Mouse (Mus musculus) forebrain, embryonic 11.5 days (tissue): ENCODE results near the gene Ick. TPM values are rescaled to one million over a fixed set of nuclear protein-coding genes. Genes with fewer than 3 reads are reported as not detected.

Source experiments
- ATAC-seq: fragments of 200-750 bp; cut with Nextera tagmentation; replicated peaks from 2 replicates; pipeline ENCODE4 v1.8.0; 2017; ENCODE audit warnings: moderate TSS enrichment; ENCODE audit not compliant: low FRiP score
- DNase-seq: peaks from one replicate; pipeline ENCODE4 v3.0.0-alpha.2; 2017; ENCODE audit warnings: low spot score
- H3K27ac ChIP-seq: fragments of 300-500 bp; sonication (generic); 2 replicates; pipeline ENCODE4 v1.5.1; 2014; ENCODE audit warnings: low read depth, low read length
- H3K27me3 ChIP-seq: fragments of 300-500 bp; sonication (generic); 2 replicates; pipeline ENCODE4 v1.6.1; 2014; ENCODE audit warnings: mild to moderate bottlenecking, low read length, mixed read lengths; ENCODE audit not compliant: control insufficient read depth, insufficient read depth
- H3K36me3 ChIP-seq: fragments of 300-500 bp; sonication (generic); 2 replicates; pipeline ENCODE4 v1.6.1; 2014; ENCODE audit warnings: mild to moderate bottlenecking, low read length, moderate library complexity, mixed read lengths; ENCODE audit not compliant: control insufficient read depth, insufficient read depth
- H3K4me1 ChIP-seq: fragments of 300-500 bp; sonication (generic); replicated peaks from 2 replicates; pipeline ENCODE4 v1.6.1; 2014; ENCODE audit warnings: low read length, mixed read lengths; ENCODE audit not compliant: control insufficient read depth, insufficient read depth
- H3K4me2 ChIP-seq: fragments of 300-500 bp; sonication (generic); 2 replicates; pipeline ENCODE4 v1.6.1; 2014; ENCODE audit warnings: low read depth, mild to moderate bottlenecking, low read length, moderate library complexity, mixed read lengths; ENCODE audit not compliant: severe bottlenecking
- H3K4me3 ChIP-seq: fragments of 300-500 bp; sonication (generic); 2 replicates; pipeline ENCODE4 v1.5.1; 2014; ENCODE audit warnings: low read depth, low read length
- H3K9ac ChIP-seq: fragments of 300-500 bp; sonication (generic); 2 replicates; pipeline ENCODE4 v1.6.1; 2014; ENCODE audit warnings: low read length
- H3K9me3 ChIP-seq: fragments of 300-500 bp; sonication (generic); 2 replicates; pipeline ENCODE4 v1.6.1; 2016; ENCODE audit warnings: low read length, mixed read lengths; ENCODE audit not compliant: control insufficient read depth
- WGBS: fragments of 180-500 bp; shearing (Covaris S2); extraction: QIAGEN DNeasy Blood & Tissue Kit; methylation state at CpG from one replicate; pipeline ENCODE4 v1.1.7; 2014; 5-methylcytosine and 5-hydroxymethylcytosine counted together
- polyA plus RNA-seq: library from polyadenylated mRNA; unstranded; fragments of >200 nt; fragmentation: Nextera tagmentation; extraction: Ambion mirVana; gene quantifications from 2 replicates; pipeline ENCODE4 v1.2.1, GENCODE M21; 2014

Ick gene
- polyA plus RNA-seq, 1 experiment from 2014 or later = 35.0 TPM

GRCm38 (mm10) chr9:78078240-78078639 lies 30.8 kb upstream of the Ick start:
- Histone ChIP-seq H3K9ac (no peak overlapping the region), H3K9me3 (no peaks in the 10 kb centered on the region), H3K4me1 (no peaks in the 10 kb centered on the region), H3K36me3 (no peaks in the 10 kb centered on the region), H3K4me2 (no peak overlapping the region), H3K27me3 (no peaks in the 10 kb centered on the region), H3K4me3 (no peak overlapping the region), H3K27ac (no peak overlapping the region)
- DNase-seq (no peak), ATAC-seq (no peak)
- 42% methylated on average over 2 of the region's 2 CpGs for WGBS

DNA sequence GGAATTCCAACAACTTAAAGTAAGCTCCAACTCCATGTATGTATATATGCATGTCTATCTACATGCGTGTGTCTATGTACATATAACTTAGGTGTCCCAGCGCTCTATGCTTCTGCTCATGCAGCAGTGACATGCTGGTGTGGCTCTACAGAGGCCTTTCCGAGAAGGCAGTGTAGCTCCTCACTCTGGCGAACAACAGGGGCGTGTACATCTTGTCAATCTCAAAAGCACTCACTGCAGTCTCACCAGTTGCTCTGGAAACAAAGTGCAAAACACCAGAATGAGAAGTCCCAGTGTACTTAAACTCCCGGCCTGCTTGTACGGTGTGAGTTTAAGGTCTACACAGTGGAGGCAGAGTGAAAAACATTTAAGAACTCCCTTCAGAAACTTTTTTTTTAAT lies 27.2 kb upstream of the Ick start:
- Histone ChIP-seq H3K27ac (no peak overlapping the region), H3K36me3 (no peaks in the 10 kb centered on the region), H3K4me1 (no peaks in the 10 kb centered on the region), H3K4me2 (no peak overlapping the region), H3K27me3 (no peaks in the 10 kb centered on the region), H3K4me3 (no peak overlapping the region), H3K9ac (no peak overlapping the region), H3K9me3 (no peaks in the 10 kb centered on the region)
- ATAC-seq (no peak), DNase-seq (no peak)
- WGBS = 87% methylated on average over 7 of the region's 7 CpGs

GRCm38 (mm10) chr9:78084341-78084740 lies 24.7 kb upstream of the Ick start:
- ATAC-seq (no peak), DNase-seq (no peak)
- no peak overlapping the region for H3K27ac ChIP-seq
- H3K27me3 ChIP-seq = no peaks in the 10 kb centered on the region
- H3K4me1 ChIP-seq = no peaks in the 10 kb centered on the region
- no peak overlapping the region for H3K4me3 ChIP-seq
- H3K4me2 ChIP-seq = no peak overlapping the region
- WGBS = 90% methylated on average over 4 of the region's 4 CpGs
- H3K9me3 ChIP-seq = no peaks in the 10 kb centered on the region
- no peaks in the 10 kb centered on the region for H3K36me3 ChIP-seq
- H3K9ac ChIP-seq = no peak overlapping the region

GRCm38 (mm10) chr9:78085722-78086287 lies 23.2 kb upstream of the Ick start:
- Histone ChIP-seq H3K4me1 (no peaks in the 10 kb centered on the region), H3K4me2 (no peak overlapping the region), H3K4me3 (no peak overlapping the region), H3K9me3 (no peaks in the 10 kb centered on the region), H3K27ac (no peak overlapping the region), H3K27me3 (no peaks in the 10 kb centered on the region), H3K9ac (no peak overlapping the region), H3K36me3 (no peaks in the 10 kb centered on the region)
- 86% methylated on average over 14 of the region's 14 CpGs for WGBS
- ATAC-seq = no peak
- DNase-seq = no peak

GRCm38 (mm10) chr9:78087751-78088150 lies 21.2 kb upstream of the Ick start:
- no peak overlapping the region for H3K9ac ChIP-seq
- WGBS = 92% methylated on average over 9 of the region's 9 CpGs
- no peaks in the 10 kb centered on the region for H3K36me3 ChIP-seq
- no peaks in the 10 kb centered on the region for H3K9me3 ChIP-seq
- no peak overlapping the region for H3K27ac ChIP-seq
- H3K4me2 ChIP-seq = no peak overlapping the region
- ATAC-seq = no peak
- H3K4me3 ChIP-seq = no peak overlapping the region
- DNase-seq = no peak
- no peaks in the 10 kb centered on the region for H3K27me3 ChIP-seq
- H3K4me1 ChIP-seq = no peaks in the 10 kb centered on the region

DNA sequence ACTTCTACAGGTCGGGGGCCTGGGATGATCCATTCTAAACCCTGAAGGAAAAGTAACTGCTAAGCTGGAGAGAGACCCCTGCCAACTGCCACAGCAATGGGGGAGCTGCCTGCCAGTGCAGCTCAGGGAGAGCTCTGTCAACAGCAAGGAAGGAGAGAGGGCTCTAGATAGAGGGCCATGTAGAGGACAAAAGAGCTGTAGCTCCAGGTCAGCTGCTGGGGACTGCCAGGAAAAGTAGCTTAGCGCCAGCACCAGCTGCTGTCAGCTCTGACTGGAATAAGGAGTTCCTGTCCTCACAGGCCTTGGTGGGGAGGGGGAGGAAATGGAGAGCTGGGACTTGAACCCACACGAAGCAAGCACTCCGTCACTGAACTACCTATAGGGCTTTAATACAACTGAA lies 20.5 kb upstream of the Ick start:
- no peaks in the 10 kb centered on the region for H3K36me3 ChIP-seq
- no peak overlapping the region for H3K9ac ChIP-seq
- no peaks in the 10 kb centered on the region for H3K27me3 ChIP-seq
- no peak overlapping the region for H3K4me2 ChIP-seq
- WGBS = 77% methylated on average over 4 of the region's 4 CpGs
- H3K4me3 ChIP-seq = no peak overlapping the region
- ATAC-seq = no peak
- H3K27ac ChIP-seq = no peak overlapping the region
- DNase-seq = no peak
- no peaks in the 10 kb centered on the region for H3K9me3 ChIP-seq
- no peaks in the 10 kb centered on the region for H3K4me1 ChIP-seq

GRCm38 (mm10) chr9:78088971-78089370 lies 20.0 kb upstream of the Ick start:
- ATAC-seq = no peak
- Histone ChIP-seq H3K4me3 (no peak overlapping the region), H3K27me3 (no peaks in the 10 kb centered on the region), H3K4me2 (no peak overlapping the region), H3K9me3 (no peaks in the 10 kb centered on the region), H3K36me3 (no peaks in the 10 kb centered on the region), H3K27ac (no peak overlapping the region), H3K4me1 (no peaks in the 10 kb centered on the region), H3K9ac (no peak overlapping the region)
- WGBS = 88% methylated on average over 7 of the region's 7 CpGs
- no peak for DNase-seq

- no peak overlapping the region for H3K9ac ChIP-seq
- no peaks in the 10 kb centered on the region for H3K27me3 ChIP-seq
- no peaks in the 10 kb centered on the region for H3K4me1 ChIP-seq
- WGBS = 82% methylated on average over 1 of the region's 1 CpGs
- H3K4me3 ChIP-seq = no peak overlapping the region
- no peak overlapping the region for H3K4me2 ChIP-seq
- DNase-seq (no peak), ATAC-seq (no peak)
- H3K27ac ChIP-seq = no peak overlapping the region
- H3K9me3 ChIP-seq = no peaks in the 10 kb centered on the region
- no peaks in the 10 kb centered on the region for H3K36me3 ChIP-seq
Observed at GRCm38 (mm10) chr9:78089906-78090305, 19.1 kb upstream of the Ick start.

- ATAC-seq (no peak), DNase-seq (no peak)
- H3K27me3 ChIP-seq = no peaks in the 10 kb centered on the region
- H3K9ac ChIP-seq = no peak overlapping the region
- no peaks in the 10 kb centered on the region for H3K4me1 ChIP-seq
- H3K27ac ChIP-seq = no peak overlapping the region
- H3K36me3 ChIP-seq = no peaks in the 10 kb centered on the region; the same call in 1 of the 2 replicates
- 89% methylated on average over 3 of the region's 3 CpGs for WGBS
- no peak overlapping the region for H3K4me2 ChIP-seq
- no peaks in the 10 kb centered on the region for H3K9me3 ChIP-seq
- no peak overlapping the region for H3K4me3 ChIP-seq
Observed at GRCm38 (mm10) chr9:78090596-78090995, 18.4 kb upstream of the Ick start.
